Mouse (Mus musculus): ENCODE data around the gene Cryl1. TPM values are rescaled to one million over a fixed set of nuclear protein-coding genes. Genes with fewer than 3 reads are reported as not detected.

Gene Cryl1
- polyA plus RNA-seq, 1 experiment from 2014 or later = 8.4 TPM

- H3K27ac ChIP-seq (ENCODE audit: low read length) = no peak overlapping the region
- no peaks in the 10 kb centered on the region for H3K4me1 ChIP-seq (replicated peaks; ENCODE audit: control insufficient read depth, insufficient read depth, low read length)
- no peaks in the 10 kb centered on the region for H3K27me3 ChIP-seq (replicated peaks; ENCODE audit: control insufficient read depth, insufficient read depth, low read length)
- ATAC-seq = no peak
- 90% methylated on average over 3 of the region's 3 CpGs for WGBS
- H3K4me2 ChIP-seq (ENCODE audit: low read length) = no peak overlapping the region
- no peaks in the 10 kb centered on the region for H3K9me3 ChIP-seq (ENCODE audit: control insufficient read depth, low read length)
- no peak overlapping the region for H3K4me3 ChIP-seq (replicated peaks; ENCODE audit: low read length)
- no peak overlapping the region for H3K9ac ChIP-seq (replicated peaks; ENCODE audit: low read depth, low read length)
- no peaks in the 10 kb centered on the region for H3K36me3 ChIP-seq (ENCODE audit: control insufficient read depth, insufficient read depth)
Measured at GRCm38 (mm10) chr14:57280835-57281234, 117.5 kb downstream of the Cryl1 start.

- ATAC-seq = no peak
- H3K9me3 ChIP-seq (ENCODE audit: control insufficient read depth, low read length) = no peaks in the 10 kb centered on the region
- WGBS = 89% methylated on average over 7 of the region's 7 CpGs
Measured at GRCm38 (mm10) chr14:57276481-57277012, 121.8 kb downstream of the Cryl1 start.

DNA sequence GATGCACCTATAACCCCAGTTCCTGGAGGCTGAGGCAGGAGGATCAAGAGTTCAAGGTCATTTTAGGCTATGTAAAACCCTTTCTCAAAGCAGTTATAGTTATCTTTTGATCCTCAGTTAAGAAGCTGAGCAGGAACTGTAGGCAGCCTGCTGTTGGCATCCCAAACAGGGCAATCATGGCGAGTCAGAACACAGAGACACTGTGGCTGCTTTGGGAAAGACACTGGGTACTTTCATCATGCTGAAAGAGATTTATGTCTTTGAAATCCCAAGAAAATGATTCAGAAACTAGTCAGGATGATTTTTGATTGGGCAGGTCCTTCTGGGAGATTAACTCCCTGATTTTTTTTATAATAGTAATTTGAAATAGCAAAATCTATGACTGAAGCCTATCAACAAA is 126.0 kb downstream of the Cryl1 start:
- no peaks in the 10 kb centered on the region for H3K9me3 ChIP-seq (ENCODE audit: control insufficient read depth, low read length)
- H3K4me2 ChIP-seq (ENCODE audit: low read length) = no peak overlapping the region
- H3K9ac ChIP-seq (replicated peaks; ENCODE audit: low read depth, low read length) = no peak overlapping the region
- no peaks in the 10 kb centered on the region for H3K4me1 ChIP-seq (replicated peaks; ENCODE audit: control insufficient read depth, insufficient read depth, low read length)
- H3K4me3 ChIP-seq (replicated peaks; ENCODE audit: low read length) = no peak overlapping the region
- no peaks in the 10 kb centered on the region for H3K36me3 ChIP-seq (ENCODE audit: control insufficient read depth, insufficient read depth)
- 80% methylated on average over 1 of the region's 1 CpGs for WGBS
- no peak for ATAC-seq
- H3K27me3 ChIP-seq (replicated peaks; ENCODE audit: control insufficient read depth, insufficient read depth, low read length) = no peaks in the 10 kb centered on the region
- H3K27ac ChIP-seq (ENCODE audit: low read length) = no peak overlapping the region

More at GRCm38 (mm10) chr14:57276481-57277012, 121.8 kb downstream of the Cryl1 start:
- Histone ChIP-seq H3K27me3 (replicated peaks; ENCODE audit: control insufficient read depth, insufficient read depth, low read length) (no peaks in the 10 kb centered on the region), H3K27ac (ENCODE audit: low read length) (no peak overlapping the region), H3K4me1 (replicated peaks; ENCODE audit: control insufficient read depth, insufficient read depth, low read length) (no peaks in the 10 kb centered on the region), H3K36me3 (ENCODE audit: control insufficient read depth, insufficient read depth) (no peaks in the 10 kb centered on the region), H3K4me3 (replicated peaks; ENCODE audit: low read length) (no peak overlapping the region), H3K4me2 (ENCODE audit: low read length) (no peak overlapping the region), H3K9ac (replicated peaks; ENCODE audit: low read depth, low read length) (no peak overlapping the region)

DNA sequence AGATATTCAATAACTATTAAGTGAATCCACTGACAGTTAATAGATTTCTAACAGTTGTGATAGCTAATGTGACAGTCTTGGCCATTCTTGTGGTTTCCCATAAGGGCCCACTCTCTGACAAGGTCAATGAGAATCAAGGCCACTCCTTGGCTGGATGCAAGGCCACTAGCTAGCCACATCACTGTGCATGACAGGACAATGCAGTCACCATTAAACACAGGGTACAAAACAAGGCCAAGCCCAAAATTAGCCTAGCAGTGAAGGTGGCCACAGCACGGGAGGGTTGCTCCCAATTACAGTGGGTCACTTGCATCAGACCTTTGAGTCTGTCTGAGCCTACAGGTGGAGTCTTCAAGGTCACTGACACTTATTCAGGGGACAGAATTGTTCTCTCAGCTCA is 126.5 kb downstream of the Cryl1 start:
- no peaks in the 10 kb centered on the region for H3K27me3 ChIP-seq (replicated peaks; ENCODE audit: control insufficient read depth, insufficient read depth, low read length)
- no peak overlapping the region for H3K27ac ChIP-seq (ENCODE audit: low read length)
- no peak overlapping the region for H3K4me2 ChIP-seq (ENCODE audit: low read length)
- no peak overlapping the region for H3K9ac ChIP-seq (replicated peaks; ENCODE audit: low read depth, low read length)
- ATAC-seq = no peak
- no peaks in the 10 kb centered on the region for H3K9me3 ChIP-seq (ENCODE audit: control insufficient read depth, low read length)
- H3K36me3 ChIP-seq (ENCODE audit: control insufficient read depth, insufficient read depth) = no peaks in the 10 kb centered on the region
- H3K4me1 ChIP-seq (replicated peaks; ENCODE audit: control insufficient read depth, insufficient read depth, low read length) = no peaks in the 10 kb centered on the region
- no peak overlapping the region for H3K4me3 ChIP-seq (replicated peaks; ENCODE audit: low read length)
- WGBS = 58% methylated on average over 1 of the region's 1 CpGs

DNA sequence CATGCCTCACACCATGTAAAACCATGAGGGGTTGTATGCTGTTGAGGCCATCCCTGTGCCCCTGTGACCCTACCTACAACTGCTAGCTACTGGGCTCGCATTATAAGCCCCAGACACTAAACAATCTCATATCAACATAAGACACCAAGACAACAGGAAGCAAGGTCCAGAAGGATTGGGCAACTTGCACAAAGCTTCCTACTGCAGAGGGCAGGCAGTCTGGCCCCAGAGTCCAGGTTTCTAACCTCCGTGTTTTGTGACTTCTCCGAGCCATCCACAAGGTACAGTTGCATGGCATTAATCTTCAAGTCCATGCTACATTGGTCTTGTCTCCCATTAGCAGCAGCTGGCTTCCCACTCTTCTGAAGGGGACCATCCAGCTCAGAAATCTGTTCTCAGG is 129.4 kb downstream of the Cryl1 start:
- Histone ChIP-seq H3K9me3 (ENCODE audit: control insufficient read depth, low read length) (no peaks in the 10 kb centered on the region), H3K4me1 (replicated peaks; ENCODE audit: control insufficient read depth, insufficient read depth, low read length) (no peaks in the 10 kb centered on the region), H3K36me3 (ENCODE audit: control insufficient read depth, insufficient read depth) (no peaks in the 10 kb centered on the region), H3K9ac (replicated peaks; ENCODE audit: low read depth, low read length) (no peak overlapping the region), H3K4me3 (replicated peaks; ENCODE audit: low read length) (no peak overlapping the region), H3K4me2 (ENCODE audit: low read length) (no peak overlapping the region), H3K27me3 (replicated peaks; ENCODE audit: control insufficient read depth, insufficient read depth, low read length) (no peaks in the 10 kb centered on the region), H3K27ac (ENCODE audit: low read length) (no peak overlapping the region)
- WGBS = 88% methylated on average over 3 of the region's 3 CpGs
- no peak for ATAC-seq

DNA sequence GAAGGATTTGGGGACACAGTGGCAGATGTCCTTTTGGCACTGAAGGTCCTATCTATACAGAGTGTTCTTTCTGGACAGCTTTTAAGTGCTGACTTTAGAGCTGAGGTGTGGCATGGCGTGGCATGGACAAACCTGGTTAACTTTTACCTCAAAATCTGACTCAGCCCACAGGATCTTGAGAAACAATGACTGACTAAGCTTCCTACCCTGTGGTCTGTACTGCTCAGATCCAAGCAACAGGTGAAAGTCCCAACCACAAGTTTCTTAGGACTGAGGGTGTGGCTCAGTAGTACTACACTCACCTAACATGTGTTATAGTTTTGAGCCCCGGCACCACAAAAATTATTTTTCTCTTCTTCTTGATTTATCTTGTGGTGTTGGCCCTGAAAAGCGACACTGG is 130.0 kb downstream of the Cryl1 start:
- no peaks in the 10 kb centered on the region for H3K4me1 ChIP-seq (replicated peaks; ENCODE audit: control insufficient read depth, insufficient read depth, low read length)
- no peaks in the 10 kb centered on the region for H3K9me3 ChIP-seq (ENCODE audit: control insufficient read depth, low read length)
- H3K4me2 ChIP-seq (ENCODE audit: low read length) = no peak overlapping the region
- ATAC-seq = no peak
- H3K27ac ChIP-seq (ENCODE audit: low read length) = no peak overlapping the region
- no peak overlapping the region for H3K4me3 ChIP-seq (replicated peaks; ENCODE audit: low read length)
- no peaks in the 10 kb centered on the region for H3K27me3 ChIP-seq (replicated peaks; ENCODE audit: control insufficient read depth, insufficient read depth, low read length)
- 88% methylated on average over 3 of the region's 3 CpGs for WGBS
- no peaks in the 10 kb centered on the region for H3K36me3 ChIP-seq (ENCODE audit: control insufficient read depth, insufficient read depth)
- H3K9ac ChIP-seq (replicated peaks; ENCODE audit: low read depth, low read length) = no peak overlapping the region

DNA sequence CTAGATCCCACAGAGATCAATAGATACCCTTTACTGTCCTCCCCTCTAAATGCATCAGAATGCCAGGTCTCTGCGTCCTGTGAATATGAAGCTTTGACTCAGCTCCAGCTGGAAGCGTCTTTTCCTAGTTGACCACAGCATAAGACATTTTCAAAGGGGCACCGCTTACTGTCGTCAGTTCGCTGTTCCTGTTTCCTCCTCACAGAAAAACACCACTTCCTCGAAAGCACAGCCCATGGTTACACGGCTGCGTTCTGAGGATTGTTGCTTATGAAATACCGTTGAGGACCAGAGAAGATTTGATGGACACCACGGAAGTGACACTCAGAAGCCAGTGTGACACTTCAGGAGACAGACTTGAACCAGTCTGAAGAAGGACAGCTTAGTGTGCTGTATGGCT is 134.4 kb downstream of the Cryl1 start:
- H3K4me1 ChIP-seq (replicated peaks; ENCODE audit: control insufficient read depth, insufficient read depth, low read length) = no peaks in the 10 kb centered on the region
- ATAC-seq = no peak
- 83% methylated on average over 10 of the region's 10 CpGs for WGBS

DNA sequence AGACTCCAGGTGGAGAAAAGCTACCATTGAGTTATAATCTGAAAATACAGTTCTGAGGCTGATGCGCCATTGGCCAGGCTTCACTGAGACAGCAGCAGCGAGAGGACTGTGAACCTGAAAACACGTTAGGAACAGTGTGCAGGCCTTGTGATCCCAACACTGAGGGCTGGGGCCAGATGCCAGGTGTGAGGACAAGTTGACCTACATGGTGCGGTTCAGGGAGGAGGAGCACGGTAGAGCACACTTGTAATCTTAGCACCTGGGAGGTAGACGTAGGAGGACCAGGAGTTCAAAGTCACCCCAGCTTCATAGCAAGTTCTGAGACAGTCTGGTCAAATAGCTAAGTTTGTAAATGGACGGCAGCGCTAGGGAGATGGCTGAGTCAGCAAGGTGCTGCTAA is 139.0 kb downstream of the Cryl1 start:
- H3K9ac ChIP-seq (replicated peaks; ENCODE audit: low read depth, low read length) = no peak overlapping the region
- H3K27ac ChIP-seq (ENCODE audit: low read length) = no peak overlapping the region
- H3K9me3 ChIP-seq (ENCODE audit: control insufficient read depth, low read length) = no peaks in the 10 kb centered on the region
- no peak for ATAC-seq
- no peaks in the 10 kb centered on the region for H3K4me1 ChIP-seq (replicated peaks; ENCODE audit: control insufficient read depth, insufficient read depth, low read length)
- H3K4me2 ChIP-seq (ENCODE audit: low read length) = no peak overlapping the region
- H3K27me3 ChIP-seq (replicated peaks; ENCODE audit: control insufficient read depth, insufficient read depth, low read length) = no peaks in the 10 kb centered on the region
- H3K36me3 ChIP-seq (ENCODE audit: control insufficient read depth, insufficient read depth) = no peaks in the 10 kb centered on the region
- no peak overlapping the region for H3K4me3 ChIP-seq (replicated peaks; ENCODE audit: low read length)
- 89% methylated on average over 8 of the region's 8 CpGs for WGBS

More for the DNA sequence above, 134.4 kb downstream of the Cryl1 start:
- no peak overlapping the region for H3K4me3 ChIP-seq (replicated peaks; ENCODE audit: low read length)
- H3K4me2 ChIP-seq (ENCODE audit: low read length) = no peak overlapping the region
- H3K9ac ChIP-seq (replicated peaks; ENCODE audit: low read depth, low read length) = no peak overlapping the region
- H3K27me3 ChIP-seq (replicated peaks; ENCODE audit: control insufficient read depth, insufficient read depth, low read length) = no peaks in the 10 kb centered on the region
- H3K9me3 ChIP-seq (ENCODE audit: control insufficient read depth, low read length) = no peaks in the 10 kb centered on the region
- H3K27ac ChIP-seq (ENCODE audit: low read length) = no peak overlapping the region
- H3K36me3 ChIP-seq (ENCODE audit: control insufficient read depth, insufficient read depth) = no peaks in the 10 kb centered on the region

GRCm38 (mm10) chr14:57248661-57249060 is 149.7 kb downstream of the Cryl1 start:
- Histone ChIP-seq H3K27ac (ENCODE audit: low read length) (no peak overlapping the region), H3K9ac (replicated peaks; ENCODE audit: low read depth, low read length) (no peak overlapping the region), H3K4me3 (replicated peaks; ENCODE audit: low read length) (no peak overlapping the region), H3K9me3 (ENCODE audit: control insufficient read depth, low read length) (no peaks in the 10 kb centered on the region), H3K4me2 (ENCODE audit: low read length) (no peak overlapping the region), H3K27me3 (replicated peaks; ENCODE audit: control insufficient read depth, insufficient read depth, low read length) (no peaks in the 10 kb centered on the region), H3K4me1 (replicated peaks; ENCODE audit: control insufficient read depth, insufficient read depth, low read length) (no peaks in the 10 kb centered on the region), H3K36me3 (ENCODE audit: control insufficient read depth, insufficient read depth) (no peaks in the 10 kb centered on the region)
- ATAC-seq = no peak
- WGBS = 43% methylated on average over 3 of the region's 3 CpGs

DNA sequence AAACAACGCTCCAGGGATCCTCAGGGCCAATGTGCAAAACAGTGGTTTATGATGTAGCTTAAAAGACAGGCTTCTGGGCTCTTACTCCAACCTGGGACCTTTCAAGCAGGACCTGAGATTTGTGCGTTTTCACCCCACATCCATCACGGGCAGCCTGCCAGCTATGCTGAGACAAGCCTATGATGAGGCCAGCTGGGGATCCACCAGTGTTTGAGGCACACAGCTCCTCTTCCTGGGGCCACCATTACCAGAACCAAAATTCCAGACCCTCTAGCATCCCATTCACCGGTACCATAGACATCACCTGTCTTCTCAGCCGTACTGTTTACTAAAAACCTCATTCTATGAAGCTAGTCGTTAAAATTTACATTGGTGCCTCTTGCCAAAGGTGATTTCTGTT is 151.8 kb downstream of the Cryl1 start:
- no peak overlapping the region for H3K4me2 ChIP-seq (ENCODE audit: low read length)
- H3K4me1 ChIP-seq (replicated peaks; ENCODE audit: control insufficient read depth, insufficient read depth, low read length) = no peaks in the 10 kb centered on the region
- no peaks in the 10 kb centered on the region for H3K27me3 ChIP-seq (replicated peaks; ENCODE audit: control insufficient read depth, insufficient read depth, low read length)
- H3K27ac ChIP-seq (ENCODE audit: low read length) = no peak overlapping the region
- no peak for ATAC-seq
- no peaks in the 10 kb centered on the region for H3K36me3 ChIP-seq (ENCODE audit: control insufficient read depth, insufficient read depth)
- WGBS = 80% methylated on average over 6 of the region's 6 CpGs
- H3K9me3 ChIP-seq (ENCODE audit: control insufficient read depth, low read length) = no peaks in the 10 kb centered on the region
- no peak overlapping the region for H3K4me3 ChIP-seq (replicated peaks; ENCODE audit: low read length)
- no peak overlapping the region for H3K9ac ChIP-seq (replicated peaks; ENCODE audit: low read depth, low read length)
